In genomic region chr16:30749841-30750240, GRCm38 (mm10) we compare ENCODE assay signal across 22 mouse cellular contexts.
A peak's percentile ranks its signal among the peaks of the same experiment; 100 is the strongest.
DNase-seq lines count a peak whose midpoint lies in the region; TF ChIP-seq lines count a peak whose summit lies in the region.
"Had no signal": no experiment of that assay in that cellular context is flagged by ENCODE, and none has a peak within 500 bp of the region (broad histone marks: within the 10 kb centered on the region; RNA-seq: fewer than 3 reads in every experiment).

No protein-coding gene starts in this region.

- no peak for TF ChIP-seq POLR2A in cerebellum, adult 2 months (IDR thresholded peaks at IDR 0.05; ENCODE audit: borderline replicate concordance, insufficient read depth, low read length)

- H3K27ac ChIP-seq in cerebellum, adult 2 months (ENCODE audit: insufficient read depth, low read length), result no peak overlapping the region
- H3K27ac ChIP-seq: embryonic facial prominence, embryonic 15.5 days; heart, embryonic 15.5 days; kidney, embryonic 15.5 days; left cerebral cortex, adult 2 months; limb, embryonic 10.5 days; neural tube, embryonic 12.5 days had no signal

- 9% methylated on average over 3 of the region's 3 CpGs for WGBS in cerebellum, adult 2 months

- H3K4me1 ChIP-seq in cerebellum, adult 2 months (ENCODE audit: control insufficient read depth, insufficient read depth, low read length), result peaks cover 17% of the 10 kb centered on the region
- H3K4me1 ChIP-seq: heart, embryonic 15.5 days; megakaryocyte, embryonic 14.5 days had no signal

- TF ChIP-seq CTCF in cerebellum, adult 2 months (IDR thresholded peaks at IDR 0.05; ENCODE audit: borderline replicate concordance, insufficient read depth, low read depth, low read length), result no peak

- H3K4me3 ChIP-seq in cerebellum, adult 2 months (replicated peaks; ENCODE audit: insufficient read depth, low read depth, low read length), result no peak overlapping the region
- H3K4me3 ChIP-seq: embryonic facial prominence, embryonic 15.5 days; heart, embryonic 15.5 days; kidney, embryonic 15.5 days; left cerebral cortex, adult 2 months; limb, embryonic 10.5 days; megakaryocyte, embryonic 14.5 days; neural tube, embryonic 12.5 days had no signal

- DNase-seq in adrenal gland, adult (ENCODE audit: inconsistent age in 2 of 2, low spot score in 1 of 2), result peak; percentile 72 to 83
- no peak for DNase-seq in adrenal gland, postnatal 4 days (ENCODE audit: low spot score in 2 of 2)
- DNase-seq in adrenal gland, postnatal 14 days, result peak; percentile 65
- peak; percentile 63 to 88 for DNase-seq in cerebellum, adult 2 months
- peak; percentile 56 to 69 for DNase-seq in cerebellum, postnatal 36 days
- no peak for DNase-seq in neural tube, embryonic 10.5 days (ENCODE audit: extremely low spot score, low spot score)
- no peak for DNase-seq in ovary, postnatal 36 days (ENCODE audit: low spot score)
- DNase-seq in spleen, adult 12 weeks (ENCODE audit: low spot score), result no peak
- DNase-seq: heart, adult 11 months; kidney, postnatal 4 days; layer of hippocampus, adult 9-11 months; lung, adult 18-20 months; right cerebral cortex, adult 18-20 months; thymus, postnatal 14 days had no signal

- no peaks in the 10 kb centered on the region for H3K27me3 ChIP-seq in cerebellum, adult 2 months (ENCODE audit: control insufficient read depth, insufficient read depth, low read length)
- H3K27me3 ChIP-seq: CH12.LX; embryonic facial prominence, embryonic 15.5 days; heart, embryonic 15.5 days; kidney, embryonic 15.5 days; neural tube, embryonic 12.5 days had no signal

Comparison
In these comparisons a context has a peak if more than half of its experiments do, and no peak if none do; other contexts are left out.
1. DNase-seq: peak in adrenal gland, adult (2 of 2), adrenal gland, postnatal 14 days (single experiment), cerebellum, adult 2 months (2 of 2) and cerebellum, postnatal 36 days (2 of 2); none in adrenal gland, postnatal 4 days (0 of 2), neural tube, embryonic 10.5 days (single experiment), ovary, postnatal 36 days (single experiment) and spleen, adult 12 weeks (single experiment).